Mouse (Mus musculus) kidney, embryonic 16.5 days (tissue): Measurements from ENCODE around the gene Eif4g3. TPM values are rescaled to one million over a fixed set of nuclear protein-coding genes. Genes with fewer than 3 reads are reported as not detected.
"Not testable (repeated sequence)": the region's sequence is repeated elsewhere in the genome, so short reads cannot be mapped to it uniquely, and the experiment has no call there.

Source experiments
- ATAC-seq: fragments of 200-750 bp; cut with Nextera tagmentation; 2 replicates; pipeline ENCODE4 v1.8.0; 2017; ENCODE audit warnings: moderate TSS enrichment; ENCODE audit not compliant: low FRiP score, low TSS enrichment
- H3K27ac ChIP-seq: fragments of 300-500 bp; sonication (generic); 2 replicates; pipeline ENCODE4 v1.5.1; 2014; ENCODE audit warnings: low read length
- H3K27me3 ChIP-seq: fragments of 300-500 bp; sonication (generic); 2 replicates; pipeline ENCODE4 v1.6.1; 2014; ENCODE audit warnings: low read length, control low read depth, mixed read lengths; ENCODE audit not compliant: insufficient read depth
- H3K36me3 ChIP-seq: fragments of 300-500 bp; sonication (generic); 2 replicates; pipeline ENCODE4 v1.6.1; 2014; ENCODE audit warnings: low read length, control low read depth, mixed read lengths; ENCODE audit not compliant: insufficient read depth
- H3K4me1 ChIP-seq: fragments of 300-500 bp; sonication (generic); 2 replicates; pipeline ENCODE4 v1.6.1; 2014; ENCODE audit warnings: low read length, control low read depth, mixed read lengths; ENCODE audit not compliant: insufficient read depth
- H3K4me2 ChIP-seq: fragments of 300-500 bp; sonication (generic); replicated peaks from 2 replicates; pipeline ENCODE4 v1.6.1; 2014; ENCODE audit warnings: low read depth, low read length
- H3K4me3 ChIP-seq: fragments of 300-500 bp; sonication (generic); 2 replicates; pipeline ENCODE4 v1.5.1; 2014; ENCODE audit warnings: mild to moderate bottlenecking, low read length
- H3K9ac ChIP-seq: fragments of 300-500 bp; sonication (generic); replicated peaks from 2 replicates; pipeline ENCODE4 v1.6.1; 2014; ENCODE audit warnings: low read length
- H3K9me3 ChIP-seq: fragments of 300-500 bp; sonication (generic); 2 replicates; pipeline ENCODE4 v1.6.1; 2016; ENCODE audit warnings: low read length, control low read depth
- WGBS: fragments of 180-500 bp; shearing (Covaris S2); extraction: QIAGEN DNeasy Blood & Tissue Kit; methylation state at CpG from one replicate; pipeline ENCODE4 v1.1.7; 2014; 5-methylcytosine and 5-hydroxymethylcytosine counted together
- polyA plus RNA-seq: library from polyadenylated mRNA; unstranded; fragments of >200 nt; fragmentation: Nextera tagmentation; extraction: Ambion mirVana; gene quantifications from 2 replicates; pipeline ENCODE4 v1.2.1, GENCODE M21; 2015

Gene Eif4g3
- polyA plus RNA-seq, 1 experiment from 2014 or later: 32.9 TPM

DNA sequence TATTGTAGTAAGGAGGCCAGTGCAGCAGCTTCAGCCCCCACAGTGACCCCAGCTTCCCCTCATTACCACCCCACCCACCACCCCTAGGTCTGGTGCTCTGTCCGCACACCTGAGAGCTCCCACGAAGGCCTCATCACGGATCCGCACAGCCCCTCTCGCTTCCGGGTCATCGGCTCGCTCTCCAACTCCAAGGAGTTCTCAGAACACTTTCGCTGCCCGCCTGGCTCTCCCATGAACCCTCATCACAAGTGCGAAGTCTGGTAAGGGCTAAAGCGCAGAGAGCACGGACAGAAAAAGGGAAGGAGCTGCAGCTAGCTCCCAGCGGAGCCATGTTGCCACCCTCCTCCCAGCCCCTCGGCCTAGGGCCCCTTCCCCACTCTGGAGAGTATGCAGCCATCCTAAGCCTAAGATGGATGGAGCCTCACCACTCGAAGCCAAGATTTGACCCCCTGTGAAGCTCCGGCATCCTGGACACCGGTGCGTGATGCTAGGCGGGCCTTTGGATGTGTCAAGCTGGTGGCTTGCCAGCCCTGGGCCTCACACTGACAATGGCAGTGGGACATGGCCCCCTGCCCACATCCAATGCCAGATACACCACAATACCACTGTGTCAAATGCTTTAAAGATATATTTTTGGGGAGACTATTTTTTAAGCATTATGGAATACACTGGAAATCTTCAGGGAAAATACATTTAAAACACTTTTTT is 30.0 kb upstream of the Eif4g3 start:
- WGBS: 90% methylated on average over 20 of the region's 20 CpGs
- no peak overlapping the region for H3K4me2 ChIP-seq
- H3K36me3 ChIP-seq: peaks cover 50% of the 10 kb centered on the region
- H3K4me1 ChIP-seq: no peaks in the 10 kb centered on the region
- H3K27me3 ChIP-seq: no peaks in the 10 kb centered on the region
- H3K9ac ChIP-seq: no peak overlapping the region
- no peak overlapping the region for H3K4me3 ChIP-seq
- ATAC-seq: no peak
- H3K9me3 ChIP-seq: peaks cover 6% of the 10 kb centered on the region
- H3K27ac ChIP-seq: no peak overlapping the region

DNA sequence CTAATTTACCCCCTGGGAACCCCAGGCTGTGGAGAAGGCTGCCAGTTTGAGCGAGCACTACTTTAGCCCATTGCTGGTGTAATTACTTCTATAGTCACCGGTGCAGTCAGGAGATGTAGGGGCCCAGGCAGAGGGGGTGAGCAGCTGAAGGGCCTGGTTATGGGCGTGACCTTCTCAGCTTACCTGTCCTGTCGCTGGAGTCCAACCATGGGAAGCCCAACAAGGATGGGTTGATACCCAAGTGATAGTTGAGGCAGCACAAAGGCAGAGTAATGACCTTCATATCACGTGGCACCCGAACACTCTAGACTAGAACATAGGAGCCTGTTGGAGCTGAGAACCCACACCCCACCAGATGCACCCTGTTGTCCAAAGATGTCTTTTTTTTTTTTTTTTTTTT is 29.4 kb upstream of the Eif4g3 start:
- Histone ChIP-seq H3K36me3 (peaks cover 45% of the 10 kb centered on the region), H3K27ac (no peak overlapping the region), H3K27me3 (no peaks in the 10 kb centered on the region), H3K4me1 (no peaks in the 10 kb centered on the region), H3K9me3 (peaks cover 6% of the 10 kb centered on the region), H3K4me2 (no peak overlapping the region), H3K9ac (no peak overlapping the region), H3K4me3 (no peak overlapping the region)
- 79% methylated on average over 6 of the region's 6 CpGs for whole genome bisulfite sequencing
- no peak for ATAC-seq

DNA sequence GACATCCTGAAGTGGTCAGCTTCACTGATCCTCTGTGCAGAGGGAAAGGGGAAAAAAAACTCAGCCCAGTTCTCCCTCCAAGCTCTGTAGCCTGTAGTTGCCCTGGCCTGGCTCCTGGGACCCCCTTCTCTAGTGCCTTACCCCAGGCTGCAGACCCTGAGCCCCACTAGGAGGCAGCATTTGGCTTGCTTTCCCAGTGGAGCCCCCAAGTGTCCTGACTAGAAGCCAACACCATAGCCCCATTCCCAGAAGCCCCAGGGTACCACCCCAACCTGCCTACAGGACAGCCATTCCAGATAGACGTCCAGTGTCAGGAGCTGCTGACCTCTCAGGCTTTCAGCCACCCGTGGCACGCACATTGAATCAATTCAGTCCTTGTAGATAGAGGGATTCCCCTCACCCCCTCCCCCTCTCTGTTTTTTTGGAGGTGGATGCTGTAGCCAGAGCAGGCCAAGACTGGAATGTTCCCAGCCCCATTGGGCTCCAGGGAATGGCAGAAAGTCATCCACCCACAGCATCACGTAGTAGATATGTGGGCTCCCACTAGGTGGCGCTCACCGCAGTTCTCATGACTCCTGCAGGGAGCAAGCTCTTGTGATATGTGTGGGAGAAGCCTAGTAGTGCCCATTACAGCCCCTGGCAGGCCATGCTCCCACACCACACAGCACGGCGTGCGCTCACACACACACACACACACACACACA is 28.8 kb upstream of the Eif4g3 start:
- Histone ChIP-seq H3K4me2 (no peak overlapping the region), H3K27me3 (no peaks in the 10 kb centered on the region), H3K9ac (no peak overlapping the region), H3K36me3 (peaks cover 40% of the 10 kb centered on the region), H3K27ac (no peak overlapping the region), H3K4me1 (no peaks in the 10 kb centered on the region), H3K4me3 (no peak overlapping the region), H3K9me3 (peaks cover 6% of the 10 kb centered on the region)
- WGBS: 70% methylated on average over 9 of the region's 9 CpGs
- peak; percentile 20; the same call in 1 of the 2 replicates for ATAC-seq

DNA sequence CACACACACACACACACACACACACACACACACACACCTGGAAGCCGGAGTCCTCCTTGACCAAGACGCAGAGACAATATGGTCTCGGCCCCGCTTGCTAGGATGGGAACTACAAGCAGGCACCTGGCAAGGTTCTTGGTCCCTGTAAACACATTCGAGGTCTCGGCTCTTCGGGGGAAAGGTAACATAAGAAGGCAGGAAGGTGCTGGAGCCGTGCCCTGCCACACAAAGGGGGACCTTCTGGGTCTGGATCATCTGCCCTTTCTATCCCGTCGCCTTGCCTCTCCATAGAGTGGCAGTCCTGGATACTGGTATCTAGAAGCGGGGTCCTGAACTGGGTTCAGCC is 28.3 kb upstream of the Eif4g3 start:
- no peak; the same call in 1 of the 2 replicates for ATAC-seq

DNA sequence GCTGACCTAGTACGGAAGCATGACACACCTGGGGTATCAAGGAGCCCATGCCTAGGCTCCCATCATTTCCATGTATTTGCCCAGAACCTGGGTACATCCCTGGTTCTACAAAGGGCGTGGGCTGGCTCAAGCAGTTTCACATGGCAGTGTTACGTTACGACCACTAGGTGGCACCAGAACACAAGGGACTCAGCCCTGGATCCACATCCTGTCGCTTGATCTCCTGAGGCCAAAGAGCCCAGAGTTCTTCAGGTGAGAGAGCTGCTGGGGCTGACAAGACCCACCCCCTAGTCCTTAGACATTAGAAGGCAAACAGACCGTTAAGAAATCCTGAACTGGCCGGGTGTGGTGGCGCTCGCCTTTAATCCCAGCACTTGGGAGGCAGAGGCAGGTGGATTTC is 24.6 kb upstream of the Eif4g3 start:
- 8% methylated on average over 9 of the region's 9 CpGs for WGBS
- peak; percentile 74 for ATAC-seq
- no peaks in the 10 kb centered on the region for H3K27me3 ChIP-seq

More for the DNA sequence above, 28.3 kb upstream of the Eif4g3 start:
- Histone ChIP-seq H3K4me1 (no peaks in the 10 kb centered on the region), H3K27ac (no peak overlapping the region), H3K9me3 (peaks cover 2% of the 10 kb centered on the region), H3K9ac (no peak overlapping the region), H3K4me3 (no peak overlapping the region), H3K4me2 (no peak overlapping the region), H3K36me3 (peaks cover 34% of the 10 kb centered on the region), H3K27me3 (no peaks in the 10 kb centered on the region)
- WGBS: 84% methylated on average over 11 of the region's 11 CpGs

DNA sequence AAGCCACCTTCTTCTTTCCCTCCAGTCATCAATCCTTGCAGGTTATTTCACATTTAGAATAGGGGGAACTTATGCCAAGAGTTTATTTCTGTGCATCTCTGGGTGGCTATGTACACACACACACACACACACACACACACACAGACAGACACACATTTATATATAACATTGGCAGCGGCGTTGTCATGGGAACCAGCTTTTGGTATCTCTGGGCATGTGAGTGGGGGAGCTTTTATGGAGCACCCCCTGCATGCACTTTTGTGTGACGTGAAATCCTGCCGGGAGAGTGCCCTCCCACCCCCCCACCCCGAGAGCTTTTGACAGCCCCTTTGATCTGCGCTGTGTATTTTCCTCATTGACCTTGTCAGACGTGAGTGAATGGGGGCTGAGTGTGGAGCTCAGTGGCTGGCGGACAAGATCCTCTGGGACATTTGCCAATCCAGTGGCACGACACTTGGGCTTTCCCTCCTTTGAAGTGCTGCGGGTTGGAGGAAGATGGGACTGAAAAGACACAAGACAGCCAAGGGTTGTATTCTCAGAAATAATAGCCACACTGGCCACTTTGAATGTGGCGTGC is 22.1 kb upstream of the Eif4g3 start:
- not testable (repeated sequence) for H3K27ac ChIP-seq, ATAC-seq, H3K9ac ChIP-seq, H3K9me3 ChIP-seq, H3K4me1 ChIP-seq, H3K36me3 ChIP-seq, H3K27me3 ChIP-seq, H3K4me2 ChIP-seq, H3K4me3 ChIP-seq
- no CpG with 5 or more reads among the region's 11 CpGs for WGBS

More for the DNA sequence above, 24.6 kb upstream of the Eif4g3 start:
- H3K9me3 ChIP-seq: no peaks in the 10 kb centered on the region
- no peak overlapping the region for H3K27ac ChIP-seq
- H3K36me3 ChIP-seq: peaks cover 3% of the 10 kb centered on the region; the same call in 1 of the 2 replicates
- H3K4me2 ChIP-seq: no peak overlapping the region
- H3K9ac ChIP-seq: no peak overlapping the region
- H3K4me1 ChIP-seq: no peaks in the 10 kb centered on the region
- H3K4me3 ChIP-seq: no peak overlapping the region

DNA sequence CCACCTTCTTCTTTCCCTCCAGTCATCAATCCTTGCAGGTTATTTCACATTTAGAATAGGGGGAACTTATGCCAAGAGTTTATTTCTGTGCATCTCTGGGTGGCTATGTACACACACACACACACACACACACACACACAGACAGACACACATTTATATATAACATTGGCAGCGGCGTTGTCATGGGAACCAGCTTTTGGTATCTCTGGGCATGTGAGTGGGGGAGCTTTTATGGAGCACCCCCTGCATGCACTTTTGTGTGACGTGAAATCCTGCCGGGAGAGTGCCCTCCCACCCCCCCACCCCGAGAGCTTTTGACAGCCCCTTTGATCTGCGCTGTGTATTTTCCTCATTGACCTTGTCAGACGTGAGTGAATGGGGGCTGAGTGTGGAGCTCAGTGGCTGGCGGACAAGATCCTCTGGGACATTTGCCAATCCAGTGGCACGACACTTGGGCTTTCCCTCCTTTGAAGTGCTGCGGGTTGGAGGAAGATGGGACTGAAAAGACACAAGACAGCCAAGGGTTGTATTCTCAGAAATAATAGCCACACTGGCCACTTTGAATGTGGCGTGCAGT is 17.9 kb upstream of the Eif4g3 start:
- H3K4me3 ChIP-seq, H3K27ac ChIP-seq, H3K4me2 ChIP-seq, ATAC-seq, H3K27me3 ChIP-seq, H3K4me1 ChIP-seq, H3K9me3 ChIP-seq, H3K9ac ChIP-seq, H3K36me3 ChIP-seq: not testable (repeated sequence)
- WGBS: no CpG with 5 or more reads among the region's 11 CpGs

DNA sequence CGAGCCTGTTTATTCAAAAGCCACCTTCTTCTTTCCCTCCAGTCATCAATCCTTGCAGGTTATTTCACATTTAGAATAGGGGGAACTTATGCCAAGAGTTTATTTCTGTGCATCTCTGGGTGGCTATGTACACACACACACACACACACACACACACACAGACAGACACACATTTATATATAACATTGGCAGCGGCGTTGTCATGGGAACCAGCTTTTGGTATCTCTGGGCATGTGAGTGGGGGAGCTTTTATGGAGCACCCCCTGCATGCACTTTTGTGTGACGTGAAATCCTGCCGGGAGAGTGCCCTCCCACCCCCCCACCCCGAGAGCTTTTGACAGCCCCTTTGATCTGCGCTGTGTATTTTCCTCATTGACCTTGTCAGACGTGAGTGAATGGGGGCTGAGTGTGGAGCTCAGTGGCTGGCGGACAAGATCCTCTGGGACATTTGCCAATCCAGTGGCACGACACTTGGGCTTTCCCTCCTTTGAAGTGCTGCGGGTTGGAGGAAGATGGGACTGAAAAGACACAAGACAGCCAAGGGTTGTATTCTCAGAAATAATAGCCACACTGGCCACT is 13.7 kb upstream of the Eif4g3 start:
- not testable (repeated sequence) for ATAC-seq
- no CpG with 5 or more reads among the region's 11 CpGs for WGBS

DNA sequence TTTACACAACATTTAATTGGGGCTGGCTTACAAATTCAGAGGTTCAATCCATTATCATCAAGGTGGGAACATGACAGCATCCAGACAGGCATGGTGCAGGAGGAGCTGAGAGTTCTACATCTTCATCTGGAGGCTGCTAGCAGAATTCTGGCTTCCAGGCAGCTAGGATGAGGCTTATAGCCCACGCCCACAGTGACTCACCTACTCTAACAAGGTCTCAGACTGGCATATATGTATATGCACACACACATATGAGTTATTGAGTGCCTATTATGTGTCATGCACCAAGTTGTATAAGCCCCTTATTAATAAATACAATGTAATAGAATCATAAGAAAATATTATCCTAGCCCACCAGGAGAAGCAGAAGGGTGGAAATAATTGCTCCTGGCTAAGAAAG is 10.0 kb upstream of the Eif4g3 start:
- Histone ChIP-seq H3K4me3 (no peak overlapping the region), H3K4me2 (no peak overlapping the region), H3K27me3 (no peaks in the 10 kb centered on the region), H3K36me3 (no peaks in the 10 kb centered on the region), H3K9ac (no peak overlapping the region), H3K9me3 (no peaks in the 10 kb centered on the region), H3K27ac (no peak overlapping the region), H3K4me1 (0 out of 2 replicates have a peak, but pooled peaks cover 6% of the 10 kb centered on the region)
- 87% methylated on average over 1 of the region's 1 CpGs for WGBS
- ATAC-seq: no peak

More for the DNA sequence above, 13.7 kb upstream of the Eif4g3 start:
- not testable (repeated sequence) for H3K27me3 ChIP-seq, H3K4me3 ChIP-seq, H3K27ac ChIP-seq, H3K9me3 ChIP-seq, H3K4me2 ChIP-seq, H3K36me3 ChIP-seq, H3K4me1 ChIP-seq, H3K9ac ChIP-seq
